Mouse (Mus musculus) mesoderm, embryonic 11.5 days (tissue): Measurements from ENCODE around the gene Cldn20.
A peak's percentile ranks its signal among the peaks of the same experiment; 100 is the strongest.

Source experiments
- DNase-seq: peaks from one replicate; pipeline ENCODE4 v3.0.0-alpha.2; 2012; ENCODE audit warnings: low read depth, low spot score

Gene Cldn20

DNA sequence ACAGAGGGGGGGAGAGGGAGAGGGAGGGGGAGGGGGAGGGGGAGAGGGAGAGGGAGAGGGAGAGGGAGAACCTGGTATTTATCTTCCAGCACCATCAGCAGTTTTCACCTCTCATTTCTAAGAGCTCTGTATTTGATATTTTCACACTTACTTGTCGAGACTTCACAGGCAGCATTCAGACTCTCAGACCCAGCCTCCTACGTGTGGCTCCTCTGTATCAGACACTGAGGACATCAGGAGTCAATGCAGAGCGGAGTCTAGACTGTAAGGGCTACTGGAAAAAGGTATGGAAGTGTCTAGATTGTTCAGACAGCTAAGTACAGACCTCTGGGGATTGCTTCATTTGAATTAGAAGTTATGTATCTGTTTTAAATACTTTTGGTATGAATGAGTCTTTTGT is 2.8 kb upstream of the Cldn20 start:
- no peak for DNase-seq

DNA sequence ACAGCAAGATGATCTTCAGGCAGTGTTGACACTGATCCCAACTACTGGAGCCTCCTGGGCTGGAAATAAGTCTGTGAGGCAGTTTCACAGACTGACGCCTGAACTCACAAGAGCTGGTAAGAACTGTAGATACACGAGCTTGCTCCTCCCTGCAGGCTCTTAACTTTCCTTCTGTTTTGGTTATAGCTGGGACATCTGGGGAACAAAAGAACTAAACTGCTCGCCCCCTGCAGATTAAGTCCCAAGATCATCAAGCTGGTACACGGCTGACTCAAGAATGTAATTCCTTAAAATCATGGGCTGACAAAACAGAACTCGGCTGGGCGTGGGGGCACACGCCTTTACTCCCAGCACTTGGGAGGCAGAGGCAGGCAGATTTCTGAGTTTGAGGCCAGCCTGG is 1.8 kb upstream of the Cldn20 start:
- DNase-seq = no peak

DNA sequence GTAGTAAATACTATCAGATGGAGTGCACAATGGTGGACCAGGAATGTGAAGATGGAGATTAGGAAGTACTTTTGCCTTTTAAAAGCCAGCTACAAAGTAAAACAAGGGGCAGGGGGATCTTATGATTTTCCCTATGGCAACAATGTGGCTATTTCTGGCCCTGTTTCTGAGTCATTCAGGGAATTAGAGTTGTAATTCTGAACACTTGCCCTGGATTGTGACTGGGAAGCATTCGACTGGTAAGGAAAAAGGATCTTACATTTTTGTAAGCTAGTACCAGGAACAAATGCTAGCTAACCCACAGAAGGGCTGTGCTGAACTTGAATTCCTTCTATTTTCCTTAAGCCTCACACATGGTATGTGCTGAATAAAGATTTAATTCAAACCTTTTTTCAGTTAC is 713 bp upstream of the Cldn20 start:
- DNase-seq = no peak

DNA sequence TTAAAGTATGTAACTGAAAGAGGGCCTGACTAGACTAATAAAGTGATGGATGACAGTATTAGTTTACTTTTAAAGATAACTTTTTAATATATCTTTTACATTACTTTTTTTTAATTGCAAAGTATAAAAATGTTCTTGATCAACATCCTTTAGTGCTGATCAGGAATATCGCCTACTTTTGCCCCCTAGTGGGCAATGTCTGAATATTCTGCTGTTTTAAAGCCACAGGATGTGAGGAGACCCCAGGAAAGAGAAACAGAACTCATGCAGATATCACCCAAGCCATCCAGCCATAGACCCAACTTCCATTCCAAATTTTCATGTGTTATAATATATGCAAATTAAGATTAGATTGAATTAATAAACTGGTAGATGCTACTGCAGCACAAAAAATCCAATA is 1.1 kb downstream of the Cldn20 start:
- DNase-seq = peak; percentile 52

DNA sequence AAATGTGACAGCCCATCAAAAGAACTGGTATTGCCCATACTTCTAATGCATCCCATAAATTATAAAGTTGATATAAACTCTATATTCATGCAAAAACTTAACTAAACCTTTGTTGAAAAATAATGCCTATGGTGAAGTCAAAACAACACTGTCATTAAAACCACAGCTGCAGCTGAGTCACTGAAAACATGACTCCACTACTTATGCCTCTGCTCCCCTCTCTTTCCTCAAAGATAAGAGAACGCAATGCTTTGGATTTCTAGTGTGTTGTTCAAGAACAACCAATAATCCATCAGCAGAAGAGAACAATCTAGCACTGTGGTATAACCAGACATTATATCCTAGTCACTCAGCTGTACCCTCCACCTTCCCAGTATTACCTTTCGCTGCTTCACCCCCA is 8.0 kb downstream of the Cldn20 start:
- DNase-seq = no peak

DNA sequence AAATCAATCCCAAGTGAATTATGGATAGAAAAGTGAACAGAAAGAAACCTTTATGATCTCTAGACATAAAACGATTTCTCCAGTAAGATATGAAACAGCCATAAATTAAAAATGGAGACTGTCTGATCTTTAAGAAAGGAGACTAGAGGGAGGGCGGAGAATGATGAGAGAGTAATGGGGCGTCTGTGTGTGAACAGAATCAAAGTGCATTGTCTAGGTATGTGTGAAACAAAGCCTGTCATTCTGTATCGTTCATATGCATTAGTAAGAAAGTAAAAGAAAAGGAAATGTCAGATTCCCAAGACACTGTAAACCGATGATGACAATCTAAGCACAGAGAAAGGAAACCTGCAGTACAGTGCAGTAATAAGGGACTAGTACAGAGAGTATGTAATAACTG is 8.7 kb downstream of the Cldn20 start:
- DNase-seq = no peak

DNA sequence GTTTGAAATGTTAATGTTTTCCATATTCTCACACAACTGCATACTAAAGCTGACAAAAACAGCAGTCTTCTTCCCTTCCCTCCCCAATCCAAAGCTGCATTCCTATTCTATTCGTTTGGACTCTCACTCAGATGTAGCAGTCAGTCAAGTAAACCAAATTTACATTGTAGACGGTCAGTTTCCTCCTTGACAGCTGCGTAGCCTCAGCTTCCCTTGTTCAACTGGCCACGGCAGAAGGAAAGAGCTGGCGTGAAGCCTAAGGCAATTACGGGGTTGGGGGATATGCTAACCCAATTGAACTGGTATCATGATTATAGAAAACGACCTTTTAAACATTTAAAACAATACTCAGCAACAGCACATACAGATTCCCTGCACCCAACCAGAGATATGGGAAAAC is 15.4 kb downstream of the Cldn20 start:
- DNase-seq = no peak

DNA sequence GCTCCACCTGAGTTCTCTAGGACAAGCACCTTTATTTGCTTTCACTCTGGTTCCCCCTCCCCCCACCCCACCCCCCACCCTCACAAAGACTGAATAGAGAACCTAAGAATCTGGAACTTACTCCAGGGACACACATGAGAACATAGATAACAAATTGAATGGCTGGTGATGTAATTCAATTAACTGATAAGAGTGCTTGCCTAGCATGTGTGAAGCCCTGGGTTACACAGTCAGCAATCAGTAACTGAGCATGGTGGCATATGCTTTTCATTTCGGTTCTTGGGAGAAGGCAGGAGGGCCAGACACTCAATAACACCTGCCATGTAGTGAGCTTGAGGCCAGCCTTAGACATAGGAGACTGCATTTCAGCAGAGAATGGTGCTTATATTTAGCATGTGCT is 23.9 kb downstream of the Cldn20 start:
- no peak for DNase-seq

DNA sequence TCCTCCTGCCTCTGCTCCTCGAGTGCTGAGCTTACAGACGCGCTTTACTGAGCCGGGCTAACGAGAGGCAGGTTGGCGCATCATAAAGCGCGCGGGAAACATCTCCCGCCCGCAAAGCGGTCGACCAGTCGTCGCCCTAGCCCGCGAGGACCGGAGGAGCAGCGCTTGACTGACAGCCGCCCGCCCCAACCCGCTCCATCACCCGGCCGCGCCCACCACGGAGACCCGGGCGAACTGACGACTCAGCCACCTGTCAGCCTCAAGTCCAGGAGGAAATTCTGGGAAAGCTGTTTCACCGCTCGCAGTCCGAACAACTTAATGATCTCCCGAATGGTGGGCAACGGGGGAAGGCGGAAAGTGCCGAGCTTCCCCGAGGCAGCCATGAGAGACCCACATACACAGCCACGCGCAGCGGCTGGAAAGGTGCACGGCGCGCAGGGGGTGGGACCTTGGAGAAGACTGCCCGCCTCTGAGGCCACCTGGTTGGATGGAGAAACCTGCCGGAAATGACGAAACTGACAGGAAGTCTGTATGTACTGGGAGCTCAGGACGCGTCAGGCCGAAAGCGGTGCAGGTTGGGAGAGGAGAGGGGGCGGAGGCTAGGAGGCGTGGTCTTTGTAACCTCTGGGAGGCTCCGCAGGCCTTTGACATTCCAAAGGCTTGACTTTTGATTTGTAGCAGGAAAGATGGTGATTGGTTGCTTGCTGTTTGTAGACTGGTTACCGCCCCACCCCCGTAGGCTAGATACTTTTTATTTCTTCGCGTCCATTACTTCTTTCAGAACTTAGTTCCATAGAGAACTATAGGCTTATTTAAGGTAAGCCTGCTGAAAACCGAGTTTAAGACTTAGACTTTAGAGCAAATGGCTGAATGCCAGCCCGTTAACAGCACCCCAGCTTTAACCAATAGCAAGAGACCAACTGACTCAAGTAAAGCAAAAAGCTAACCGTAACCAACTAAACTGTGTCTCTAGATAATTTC is 25.3 kb downstream of the Cldn20 start, which contains the start of gene Tfb1m:
Tfb1m (minus strand) TSS at position 451 of the 981 bp plus-strand sequence.
- peak; percentile 99 for DNase-seq

DNA sequence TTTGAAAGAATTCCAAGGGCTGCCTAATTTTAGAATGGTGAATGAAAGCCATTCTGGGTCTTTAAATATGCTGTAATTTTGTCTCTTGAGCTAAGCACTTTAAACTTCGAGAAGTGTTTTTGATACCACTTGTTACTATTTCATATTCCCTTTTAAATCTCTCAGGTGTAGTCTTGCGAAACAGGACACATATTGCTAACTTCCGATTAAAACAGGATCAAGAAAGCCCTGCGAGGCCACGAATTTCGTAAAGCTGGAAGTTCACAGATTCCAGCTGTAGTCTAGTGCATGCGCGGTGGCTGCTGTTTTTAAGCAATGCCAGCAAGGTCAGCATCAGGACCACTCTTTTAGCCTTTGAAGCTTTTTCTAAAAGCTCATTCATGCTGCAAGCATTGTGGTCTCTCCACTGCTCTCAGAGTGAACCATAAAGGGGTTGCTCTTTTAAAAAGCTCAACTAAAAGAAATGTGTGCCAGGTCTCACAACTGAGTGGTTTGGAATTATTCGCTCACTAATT is 26.1 kb downstream of the Cldn20 start:
- no peak for DNase-seq

DNA sequence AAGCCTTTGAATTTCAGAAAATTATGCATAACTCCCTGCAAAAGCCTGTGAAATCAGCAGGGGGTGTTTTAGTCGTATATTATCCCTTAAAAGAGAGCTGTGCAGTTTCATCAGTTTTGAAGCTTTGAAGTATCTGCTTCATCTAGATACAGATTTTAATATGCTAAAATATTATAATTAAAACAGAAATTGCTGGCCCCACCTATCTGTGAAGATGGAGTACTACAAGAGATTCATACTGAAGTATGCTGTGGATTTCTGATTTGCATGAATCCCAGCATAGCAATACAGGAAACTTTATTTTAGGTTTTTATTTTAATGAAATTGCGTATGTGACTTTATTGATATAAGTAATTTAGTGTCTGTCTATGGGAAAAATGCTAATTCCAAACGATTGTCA is 28.2 kb downstream of the Cldn20 start:
- DNase-seq = no peak

DNA sequence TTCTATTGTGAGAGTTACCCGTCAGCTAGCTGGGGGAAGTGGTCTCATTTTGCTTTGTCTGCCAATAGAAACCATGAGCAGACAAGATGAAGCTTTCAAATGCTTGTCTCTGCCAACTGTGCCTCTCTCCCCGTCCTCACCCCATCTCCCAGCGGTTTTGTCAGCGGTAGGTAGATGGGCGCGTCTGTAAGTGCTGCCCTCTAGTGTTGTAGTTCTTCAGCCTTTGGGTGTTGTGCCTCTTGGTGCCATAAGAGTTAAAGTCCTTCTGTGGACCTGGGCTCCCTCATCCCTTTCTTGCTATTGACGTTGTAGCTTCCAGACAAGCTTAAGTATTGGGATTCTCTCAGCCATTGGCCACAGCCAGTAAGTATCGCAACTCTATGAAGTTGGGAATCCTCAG is 30.1 kb downstream of the Cldn20 start:
- no peak for DNase-seq

DNA sequence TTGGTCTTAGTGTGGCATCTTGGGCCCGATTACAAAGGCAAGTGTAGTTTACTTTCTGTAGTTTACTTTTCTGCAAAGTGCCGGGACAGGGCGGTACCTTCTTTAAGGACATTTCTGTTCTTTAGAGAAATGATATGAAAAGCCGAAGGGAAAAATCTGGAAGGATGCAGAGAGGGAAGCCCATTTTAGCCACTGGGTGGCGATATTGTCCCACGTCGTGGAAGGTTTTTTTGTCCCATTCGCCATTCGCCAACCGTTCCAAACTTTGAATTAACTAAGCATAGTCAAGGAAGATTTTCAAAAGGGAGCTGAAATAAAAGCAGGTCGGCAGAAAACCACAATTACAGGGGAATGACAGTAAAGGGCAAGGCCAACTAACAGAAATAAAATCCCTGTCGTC is 38.5 kb downstream of the Cldn20 start:
- DNase-seq = peak; percentile 80
